ENCODE assay signal across 27 mouse cellular contexts in the genomic region with DNA sequence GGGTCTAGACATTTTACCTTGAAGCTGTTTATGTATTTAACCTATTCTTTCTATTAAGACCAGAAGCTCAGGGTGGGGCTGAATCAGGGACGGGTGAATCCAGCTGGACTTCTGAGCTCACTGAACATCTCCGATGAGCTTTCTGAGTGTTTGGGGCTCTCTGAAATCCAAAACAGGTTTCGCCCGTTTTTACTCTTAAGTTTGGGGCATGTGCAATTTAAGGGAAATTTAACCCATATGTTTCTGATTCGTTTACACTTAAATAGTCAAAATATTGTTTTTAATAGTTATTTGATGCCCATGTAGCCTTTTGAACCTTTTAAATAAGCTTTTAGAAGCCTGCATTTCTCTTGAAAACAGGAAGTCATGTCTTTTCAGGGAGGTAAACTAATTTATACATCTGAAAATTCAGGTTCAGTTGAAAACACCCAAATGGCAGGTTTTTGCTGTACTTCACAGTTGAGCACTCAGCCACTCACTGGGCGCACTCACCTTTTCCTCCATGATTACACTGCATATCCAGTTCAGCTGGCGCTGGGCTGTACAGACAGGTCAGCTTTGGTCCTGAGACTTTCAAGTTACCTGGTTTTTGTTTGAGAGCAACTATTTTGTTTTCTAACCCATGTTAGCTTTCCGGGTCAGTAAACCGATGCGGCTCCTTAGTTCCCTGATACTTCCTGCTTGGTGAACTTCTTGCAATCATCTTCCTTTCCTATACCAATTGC.
"Had no signal": no experiment of that assay in that cellular context is flagged by ENCODE, and none has a peak within 500 bp of the region (broad histone marks: within the 10 kb centered on the region; RNA-seq: fewer than 3 reads in every experiment).

No protein-coding gene starts in this region.

- H3K9me3 ChIP-seq: heart, embryonic 15.5 days; intestine, embryonic 15.5 days; limb, embryonic 10.5 days; liver, embryonic 13.5 days; liver, embryonic 15.5 days had no signal

- H3K27me3 ChIP-seq: heart, embryonic 13.5 days; heart, embryonic 15.5 days; intestine, embryonic 15.5 days; limb, embryonic 12.5 days; liver, embryonic 13.5 days; liver, embryonic 15.5 days had no signal

- H3K36me3 ChIP-seq: heart, embryonic 10.5 days; heart, embryonic 13.5 days; heart, embryonic 15.5 days; intestine, embryonic 15.5 days; limb, embryonic 10.5 days; limb, embryonic 12.5 days; liver, embryonic 13.5 days; liver, embryonic 15.5 days had no signal

- H3K27ac ChIP-seq: gastrocnemius, adult 2 months; heart, embryonic 10.5 days; heart, embryonic 13.5 days; heart, embryonic 15.5 days; hindbrain, embryonic 14.5 days; intestine, embryonic 15.5 days; layer of hippocampus, adult 2 months; left cerebral cortex, adult 2 months; limb, embryonic 10.5 days; limb, embryonic 12.5 days; liver, embryonic 13.5 days; liver, embryonic 15.5 days had no signal

- ATAC-seq: hindbrain, embryonic 16.5 days; inflammation-experienced regulatory T-cells, adult 6 months; intestine, embryonic 15.5 days; intestine, postnatal 0 days had no signal

- H3K4me2 ChIP-seq: heart, embryonic 13.5 days; heart, embryonic 15.5 days; hindbrain, embryonic 14.5 days; intestine, embryonic 15.5 days; limb, embryonic 12.5 days; liver, embryonic 11.5 days; liver, embryonic 13.5 days; liver, embryonic 15.5 days had no signal

- H3K4me1 ChIP-seq: heart, embryonic 10.5 days; heart, embryonic 13.5 days; heart, embryonic 15.5 days; intestine, embryonic 15.5 days; liver, embryonic 13.5 days; liver, embryonic 15.5 days had no signal

- DNase-seq: gastrocnemius, adult 2 months; gastrocnemius, postnatal 10 days; gastrocnemius, postnatal 25 days; heart, adult 18-20 months; heart, postnatal 14 days; heart, postnatal 36 days; kidney, adult 18-20 months; kidney, adult 8-10 months; kidney, postnatal 10 days; kidney, postnatal 25 days; kidney, postnatal 4 days; liver; liver, embryonic 13.5 days had no signal

- H3K9ac ChIP-seq: heart, embryonic 13.5 days; heart, embryonic 15.5 days; hindbrain, embryonic 14.5 days; intestine, embryonic 15.5 days; limb, embryonic 12.5 days; liver, embryonic 13.5 days; liver, embryonic 15.5 days had no signal

- H3K4me3 ChIP-seq: gastrocnemius, adult 2 months; heart, embryonic 10.5 days; heart, embryonic 13.5 days; heart, embryonic 15.5 days; intestine, embryonic 15.5 days; layer of hippocampus, adult 2 months; left cerebral cortex, adult 2 months; limb, embryonic 10.5 days; limb, embryonic 12.5 days; liver, embryonic 13.5 days; liver, embryonic 15.5 days had no signal
